Mouse (Mus musculus): ENCODE results near the gene Armh3. TPM values are rescaled to one million over a fixed set of nuclear protein-coding genes. Genes with fewer than 3 reads are reported as not detected.

Armh3 gene
- polyA plus RNA-seq, 1 experiment, result 11.2 TPM

DNA sequence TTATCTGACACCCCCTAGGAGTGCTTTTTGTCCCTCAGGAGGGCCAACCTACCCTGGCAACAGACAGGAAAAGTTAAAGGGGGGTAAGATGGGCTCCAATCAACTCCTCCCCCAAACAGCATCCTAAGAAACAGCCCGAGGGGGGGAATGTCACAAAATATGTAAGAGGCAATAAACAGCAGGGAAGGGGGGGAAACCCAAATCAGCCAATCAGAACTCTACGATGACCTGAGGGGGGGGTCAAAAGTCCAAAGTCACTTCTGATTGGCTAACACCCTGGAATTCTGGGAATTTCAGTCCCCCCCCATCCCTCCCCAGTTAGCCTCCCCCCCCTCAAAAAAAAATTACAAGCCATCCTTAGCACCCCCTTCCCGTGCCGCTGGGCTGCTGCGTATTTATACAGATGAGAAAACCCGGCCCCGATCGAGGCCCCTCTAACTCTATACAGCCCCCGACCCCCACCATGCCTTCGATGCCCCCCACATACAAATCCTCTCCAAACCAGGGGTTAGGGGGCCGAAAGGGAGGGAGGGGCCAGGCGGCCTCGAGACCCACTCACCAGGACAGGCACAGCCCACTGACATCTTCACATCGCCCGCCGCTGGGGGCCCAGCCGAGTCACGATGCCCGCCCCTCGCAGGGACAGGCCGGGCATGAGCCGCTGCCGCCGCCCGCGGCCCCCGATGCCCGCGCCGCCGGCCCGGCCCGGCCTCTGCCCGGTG lies 46.1 kb upstream of the Armh3 start, which contains the start of gene Pprc1:
Gene Pprc1 (plus strand): TSS at position 616 of the 722 bp plus-strand sequence.
- DNase-seq, result peak; percentile 23
- Histone ChIP-seq H3K4me3 (ENCODE audit: control insufficient read depth, insufficient read depth, low read length) (peak within 1 kb of the TSS; percentile 50), H3K27me3 (ENCODE audit: control insufficient read depth, insufficient read depth, low read length) (no peaks in the 10 kb centered on the region), H3K27ac (ENCODE audit: control insufficient read depth, insufficient read depth, low read length) (peak within 1 kb of the TSS; percentile 28; the same call in 1 of the 2 replicates), H3K4me1 (replicated peaks; ENCODE audit: control insufficient read depth, insufficient read depth, low read length) (peaks cover 44% of the 10 kb centered on the region), H3K36me3 (ENCODE audit: control insufficient read depth, insufficient read depth, low read length) (no peaks in the 10 kb centered on the region)
- TF ChIP-seq POLR2A (IDR thresholded peaks at IDR 0.05; ENCODE audit: control insufficient read depth, extremely low read depth, insufficient read depth, low read length, poor library complexity) (peak; percentile 72), CTCF (IDR thresholded peaks at IDR 0.05; ENCODE audit: borderline replicate concordance, control insufficient read depth, extremely low read depth, insufficient read depth, low read length, poor library complexity) (no peak)
- under 1% methylated on average over 34 of the region's 34 CpGs for WGBS

DNA sequence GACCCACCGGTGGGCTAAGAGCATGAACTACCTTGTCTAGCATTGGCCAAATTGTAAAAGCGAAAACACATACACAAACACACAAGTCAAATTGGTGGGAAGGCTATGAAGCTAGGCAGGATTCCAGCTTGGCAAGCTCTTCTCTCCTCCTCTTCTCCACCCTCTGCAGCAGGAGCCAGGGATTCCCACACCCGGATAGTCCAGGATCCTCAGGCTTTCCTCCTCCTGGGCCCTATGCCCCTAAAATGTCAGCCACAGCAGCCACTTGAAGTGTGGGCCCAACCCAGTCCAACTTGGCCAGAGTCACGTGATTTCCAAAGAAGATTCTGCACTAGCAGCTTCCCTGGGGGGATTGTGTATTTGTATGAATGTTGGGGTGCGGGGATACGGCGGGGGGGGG lies 45.1 kb upstream of the Armh3 start:
- Histone ChIP-seq H3K4me3 (ENCODE audit: control insufficient read depth, insufficient read depth, low read length) (no peak overlapping the region), H3K27me3 (ENCODE audit: control insufficient read depth, insufficient read depth, low read length) (no peaks in the 10 kb centered on the region), H3K27ac (ENCODE audit: control insufficient read depth, insufficient read depth, low read length) (peak overlapping the region; percentile 29; the same call in 1 of the 2 replicates), H3K36me3 (ENCODE audit: control insufficient read depth, insufficient read depth, low read length) (no peaks in the 10 kb centered on the region), H3K4me1 (replicated peaks; ENCODE audit: control insufficient read depth, insufficient read depth, low read length) (peaks cover 46% of the 10 kb centered on the region)
- no peak for TF ChIP-seq CTCF (IDR thresholded peaks at IDR 0.05; ENCODE audit: borderline replicate concordance, control insufficient read depth, extremely low read depth, insufficient read depth, low read length, poor library complexity)
- TF ChIP-seq POLR2A (IDR thresholded peaks at IDR 0.05; ENCODE audit: control insufficient read depth, extremely low read depth, insufficient read depth, low read length, poor library complexity), result no peak
- WGBS, result 58% methylated on average over 7 of the region's 7 CpGs
- DNase-seq, result no peak

DNA sequence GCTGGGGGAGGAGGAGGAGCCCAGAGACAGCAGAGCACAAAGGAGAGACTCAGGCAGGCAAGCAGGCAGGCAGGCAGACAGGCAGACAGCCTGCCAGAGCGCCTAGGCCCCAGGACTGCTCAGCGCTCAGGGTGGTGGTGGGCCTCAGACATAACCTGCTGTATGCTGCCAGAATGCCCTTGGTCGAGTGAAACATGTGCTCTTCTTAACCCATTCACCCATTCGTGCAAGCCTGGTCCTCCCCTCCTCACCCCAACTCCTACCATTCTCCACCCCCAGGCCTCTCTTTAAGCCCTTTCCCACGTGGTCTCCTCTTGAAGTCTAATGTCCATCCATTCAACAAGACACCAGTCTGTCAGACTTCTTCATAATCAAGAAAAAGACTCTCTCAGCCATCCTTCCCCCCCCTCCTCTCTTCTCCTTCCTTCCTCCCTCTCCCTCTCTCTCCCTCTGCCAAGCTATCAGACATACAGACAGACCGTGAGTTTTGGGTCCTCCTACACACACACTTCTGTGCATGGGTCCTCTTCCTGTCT lies 44.3 kb upstream of the Armh3 start:
- TF ChIP-seq POLR2A (IDR thresholded peaks at IDR 0.05; ENCODE audit: control insufficient read depth, extremely low read depth, insufficient read depth, low read length, poor library complexity) (no peak; the same call in 1 of the 2 replicates), CTCF (IDR thresholded peaks at IDR 0.05; ENCODE audit: borderline replicate concordance, control insufficient read depth, extremely low read depth, insufficient read depth, low read length, poor library complexity) (no peak)
- Histone ChIP-seq H3K27ac (ENCODE audit: control insufficient read depth, insufficient read depth, low read length) (peak overlapping the region; percentile 66), H3K36me3 (ENCODE audit: control insufficient read depth, insufficient read depth, low read length) (no peaks in the 10 kb centered on the region), H3K27me3 (ENCODE audit: control insufficient read depth, insufficient read depth, low read length) (no peaks in the 10 kb centered on the region), H3K4me3 (ENCODE audit: control insufficient read depth, insufficient read depth, low read length) (no peak overlapping the region; the same call in 1 of the 2 replicates), H3K4me1 (replicated peaks; ENCODE audit: control insufficient read depth, insufficient read depth, low read length) (peaks cover 53% of the 10 kb centered on the region)
- peak; percentile 64 for DNase-seq
- 6% methylated on average over 6 of the region's 6 CpGs for WGBS

DNA sequence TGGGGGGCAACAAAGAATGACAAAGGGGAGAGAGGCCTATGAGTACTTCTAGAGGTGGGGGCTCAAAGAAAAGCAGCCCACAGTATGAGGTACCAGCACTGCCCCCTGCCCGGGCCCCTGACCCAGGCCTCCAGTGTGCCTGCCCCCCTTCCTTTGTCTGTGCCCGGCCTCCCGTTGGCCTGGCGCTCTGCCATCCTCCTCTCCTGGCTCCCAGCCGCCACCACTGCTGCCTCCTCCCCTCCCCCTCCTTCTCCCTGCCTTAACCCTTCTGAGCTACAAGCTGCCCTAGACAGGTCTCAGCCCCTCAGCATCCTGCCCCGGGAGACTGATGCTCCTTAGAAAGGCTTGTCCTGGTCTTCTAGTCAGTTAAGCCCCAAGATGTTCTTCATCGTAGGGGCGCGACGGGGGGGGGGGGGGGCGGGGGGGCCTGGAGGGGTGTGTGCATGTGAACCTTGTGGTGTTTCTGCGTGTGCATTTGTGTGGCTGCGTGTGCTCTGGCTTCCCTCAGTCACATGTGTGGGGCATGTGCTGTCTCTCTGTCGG lies 43.7 kb upstream of the Armh3 start:
- TF ChIP-seq POLR2A (IDR thresholded peaks at IDR 0.05; ENCODE audit: control insufficient read depth, extremely low read depth, insufficient read depth, low read length, poor library complexity), result no peak
- no peak for TF ChIP-seq CTCF (IDR thresholded peaks at IDR 0.05; ENCODE audit: borderline replicate concordance, control insufficient read depth, extremely low read depth, insufficient read depth, low read length, poor library complexity)
- H3K4me3 ChIP-seq (ENCODE audit: control insufficient read depth, insufficient read depth, low read length), result peak overlapping the region; percentile 6; the same call in 1 of the 2 replicates
- H3K36me3 ChIP-seq (ENCODE audit: control insufficient read depth, insufficient read depth, low read length), result no peaks in the 10 kb centered on the region
- H3K27ac ChIP-seq (ENCODE audit: control insufficient read depth, insufficient read depth, low read length), result peak overlapping the region; percentile 66
- H3K27me3 ChIP-seq (ENCODE audit: control insufficient read depth, insufficient read depth, low read length), result no peaks in the 10 kb centered on the region
- peaks cover 57% of the 10 kb centered on the region for H3K4me1 ChIP-seq (replicated peaks; ENCODE audit: control insufficient read depth, insufficient read depth, low read length)
- 0% methylated on average over 13 of the region's 14 CpGs for WGBS
- peak; percentile 59 for DNase-seq

DNA sequence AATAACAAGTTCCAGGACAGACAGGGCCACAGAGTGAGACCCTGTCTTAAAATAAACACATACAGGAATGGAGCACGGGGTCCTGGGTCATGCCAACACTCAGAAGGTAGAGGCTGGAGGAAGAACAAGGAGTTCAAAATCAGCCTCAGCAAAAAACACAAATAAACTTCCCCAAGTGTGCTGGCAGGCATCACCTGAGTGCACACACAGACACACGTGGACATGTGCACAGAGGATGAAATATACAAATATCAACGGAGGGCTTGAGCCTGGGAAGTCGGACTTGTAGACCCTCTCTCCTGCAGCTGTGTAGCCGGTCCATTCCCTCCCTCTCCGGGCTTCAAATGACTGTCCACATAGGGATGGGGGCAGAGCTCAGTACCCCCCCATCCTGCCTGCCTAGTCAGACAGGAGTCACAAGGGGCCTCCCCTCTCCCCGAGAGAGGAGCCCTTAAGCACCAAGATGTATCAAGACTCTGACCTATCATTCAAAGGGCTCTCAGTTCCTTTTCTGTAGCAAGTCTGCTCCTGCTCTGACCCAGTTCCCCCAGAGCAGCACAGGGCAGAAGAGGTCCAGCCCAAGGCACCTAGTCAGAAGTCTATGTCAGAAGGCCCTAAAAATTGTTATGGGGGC lies 43.1 kb upstream of the Armh3 start:
- 26% methylated on average over 7 of the region's 7 CpGs for WGBS
- DNase-seq, result peak; percentile 23
- H3K4me1 ChIP-seq (replicated peaks; ENCODE audit: control insufficient read depth, insufficient read depth, low read length), result peaks cover 60% of the 10 kb centered on the region

More for the DNA sequence above, 43.1 kb upstream of the Armh3 start:
- Histone ChIP-seq H3K4me3 (ENCODE audit: control insufficient read depth, insufficient read depth, low read length) (peak overlapping the region; percentile 6; the same call in 1 of the 2 replicates), H3K27me3 (ENCODE audit: control insufficient read depth, insufficient read depth, low read length) (no peaks in the 10 kb centered on the region), H3K36me3 (ENCODE audit: control insufficient read depth, insufficient read depth, low read length) (no peaks in the 10 kb centered on the region; the same call in 1 of the 2 replicates), H3K27ac (ENCODE audit: control insufficient read depth, insufficient read depth, low read length) (peak overlapping the region; percentile 66)
- TF ChIP-seq POLR2A (IDR thresholded peaks at IDR 0.05; ENCODE audit: control insufficient read depth, extremely low read depth, insufficient read depth, low read length, poor library complexity) (no peak), CTCF (IDR thresholded peaks at IDR 0.05; ENCODE audit: borderline replicate concordance, control insufficient read depth, extremely low read depth, insufficient read depth, low read length, poor library complexity) (no peak)

Measured in thymus, adult 2 months (tissue).